Mouse (Mus musculus): ENCODE results near the gene Atp1b4. TPM values are rescaled to one million over a fixed set of nuclear protein-coding genes. Genes with fewer than 3 reads are reported as not detected.
"Not testable (repeated sequence)": the region's sequence is repeated elsewhere in the genome, so short reads cannot be mapped to it uniquely, and the experiment has no call there.

Gene Atp1b4
- polyA plus RNA-seq, 1 experiment from 2014 or later: not detected

GRCm38 (mm10) chrX:38334329-38335279 is 18.6 kb downstream of the Atp1b4 start:
- no peak overlapping the region for H3K4me3 ChIP-seq (ENCODE audit: low read depth, low read length)
- no peaks in the 10 kb centered on the region for H3K9me3 ChIP-seq (ENCODE audit: control insufficient read depth)
- no peak for ATAC-seq
- no peak overlapping the region for H3K9ac ChIP-seq (ENCODE audit: low read depth, low read length)
- no peaks in the 10 kb centered on the region for H3K36me3 ChIP-seq (ENCODE audit: control insufficient read depth, insufficient read depth)
- no peaks in the 10 kb centered on the region for H3K27me3 ChIP-seq (replicated peaks; ENCODE audit: control insufficient read depth, insufficient read depth, low read length)
- H3K27ac ChIP-seq (ENCODE audit: low read depth, low read length): no peak overlapping the region
- TF ChIP-seq CTCF (IDR thresholded peaks at IDR 0.05; ENCODE audit: low read depth): peak; percentile 67
- H3K4me1 ChIP-seq (replicated peaks; ENCODE audit: control insufficient read depth, insufficient read depth, low read length): no peaks in the 10 kb centered on the region
- WGBS: 62% methylated on average over 8 of the region's 8 CpGs
- H3K4me2 ChIP-seq (replicated peaks; ENCODE audit: low read depth): no peak overlapping the region

GRCm38 (mm10) chrX:38362016-38362415 is 46.0 kb downstream of the Atp1b4 start:
- no peak overlapping the region for H3K4me2 ChIP-seq (replicated peaks; ENCODE audit: low read depth)
- no peaks in the 10 kb centered on the region for H3K36me3 ChIP-seq (ENCODE audit: control insufficient read depth, insufficient read depth)
- H3K9me3 ChIP-seq (ENCODE audit: control insufficient read depth): no peaks in the 10 kb centered on the region
- H3K27ac ChIP-seq (ENCODE audit: low read depth, low read length): no peak overlapping the region
- H3K27me3 ChIP-seq (replicated peaks; ENCODE audit: control insufficient read depth, insufficient read depth, low read length): no peaks in the 10 kb centered on the region
- no peak for ATAC-seq
- H3K4me3 ChIP-seq (ENCODE audit: low read depth, low read length): no peak overlapping the region
- no peaks in the 10 kb centered on the region for H3K4me1 ChIP-seq (replicated peaks; ENCODE audit: control insufficient read depth, insufficient read depth, low read length)
- H3K9ac ChIP-seq (ENCODE audit: low read depth, low read length): no peak overlapping the region
- 68% methylated on average over 8 of the region's 8 CpGs for WGBS
- TF ChIP-seq CTCF (IDR thresholded peaks at IDR 0.05; ENCODE audit: low read depth): no peak

GRCm38 (mm10) chrX:38364621-38365020 is 48.6 kb downstream of the Atp1b4 start:
- not testable (repeated sequence) for H3K4me1 ChIP-seq (replicated peaks; ENCODE audit: control insufficient read depth, insufficient read depth, low read length); H3K9ac ChIP-seq (ENCODE audit: low read depth, low read length); H3K4me3 ChIP-seq (ENCODE audit: low read depth, low read length); H3K36me3 ChIP-seq (ENCODE audit: control insufficient read depth, insufficient read depth); H3K4me2 ChIP-seq (replicated peaks; ENCODE audit: low read depth); H3K27me3 ChIP-seq (replicated peaks; ENCODE audit: control insufficient read depth, insufficient read depth, low read length); H3K9me3 ChIP-seq (ENCODE audit: control insufficient read depth); ATAC-seq; H3K27ac ChIP-seq (ENCODE audit: low read depth, low read length)
- WGBS: 56% methylated on average over 1 of the region's 1 CpGs

- H3K9me3 ChIP-seq (ENCODE audit: control insufficient read depth); H3K36me3 ChIP-seq (ENCODE audit: control insufficient read depth, insufficient read depth); H3K4me3 ChIP-seq (ENCODE audit: low read depth, low read length); H3K27ac ChIP-seq (ENCODE audit: low read depth, low read length); ATAC-seq; H3K4me2 ChIP-seq (replicated peaks; ENCODE audit: low read depth); H3K4me1 ChIP-seq (replicated peaks; ENCODE audit: control insufficient read depth, insufficient read depth, low read length); H3K9ac ChIP-seq (ENCODE audit: low read depth, low read length); H3K27me3 ChIP-seq (replicated peaks; ENCODE audit: control insufficient read depth, insufficient read depth, low read length): not testable (repeated sequence)
- 82% methylated on average over 1 of the region's 1 CpGs for WGBS
Measured at GRCm38 (mm10) chrX:38373169-38373568, 57.2 kb downstream of the Atp1b4 start.

Other genes starting within 250 kb of the Atp1b4 start
- not detected in 2 replicates for gene Rhox10, start 249.7 kb upstream of the Atp1b4 start, polyA plus RNA-seq (2015; fragmentation: Nextera tagmentation; extraction: Ambion mirVana)
- not detected in 2 replicates for gene Rhox11, start 231.0 kb upstream of the Atp1b4 start, polyA plus RNA-seq (2015; fragmentation: Nextera tagmentation; extraction: Ambion mirVana)
- not detected in 2 replicates for gene Rhox12, start 205.3 kb upstream of the Atp1b4 start, polyA plus RNA-seq (2015; fragmentation: Nextera tagmentation; extraction: Ambion mirVana)
- not detected in 2 replicates for gene Rhox13, start 195.0 kb upstream of the Atp1b4 start, polyA plus RNA-seq (2015; fragmentation: Nextera tagmentation; extraction: Ambion mirVana)
- gene Zbtb33, start 126.4 kb upstream of the Atp1b4 start, polyA plus RNA-seq (2015; fragmentation: Nextera tagmentation; extraction: Ambion mirVana): 2.7 and 2.8 TPM in 2 replicates
- gene Tmem255a, start 63.7 kb upstream of the Atp1b4 start, polyA plus RNA-seq (2015; fragmentation: Nextera tagmentation; extraction: Ambion mirVana): 7.6 and 8.7 TPM in 2 replicates
- 329 and 355 TPM in 2 replicates for gene Lamp2, start 140.3 kb downstream of the Atp1b4 start, polyA plus RNA-seq (2015; fragmentation: Nextera tagmentation; extraction: Ambion mirVana)